Mouse (Mus musculus): ENCODE data around the gene Raf1. TPM values are rescaled to one million over a fixed set of nuclear protein-coding genes. Genes with fewer than 3 reads are reported as not detected.
"Not testable (repeated sequence)": the region's sequence is repeated elsewhere in the genome, so short reads cannot be mapped to it uniquely, and the experiment has no call there.

Gene Raf1
- total and polyA plus RNA-seq, 3 experiments: 91.7 to 133 (median 101) TPM

DNA sequence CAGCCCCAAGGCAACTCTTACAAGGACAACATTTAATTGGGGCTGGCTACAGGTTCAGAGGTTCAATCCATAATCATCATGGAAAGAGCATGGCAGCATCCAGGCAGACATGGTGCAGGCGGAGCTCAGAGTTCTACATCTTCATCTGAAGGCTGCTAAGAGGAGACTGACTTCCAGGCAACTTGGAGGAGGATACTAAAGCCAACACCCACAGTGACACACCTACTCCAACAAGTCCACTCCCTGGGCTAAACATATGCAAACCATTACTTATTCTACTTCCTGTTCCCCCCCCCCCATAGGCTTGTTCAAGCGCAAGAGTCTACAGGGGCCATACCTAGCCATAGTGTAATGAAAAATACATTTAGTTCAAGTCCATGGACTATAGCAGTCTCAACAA, 7.8 kb upstream of the Raf1 start:
- no peak for DNase-seq

DNA sequence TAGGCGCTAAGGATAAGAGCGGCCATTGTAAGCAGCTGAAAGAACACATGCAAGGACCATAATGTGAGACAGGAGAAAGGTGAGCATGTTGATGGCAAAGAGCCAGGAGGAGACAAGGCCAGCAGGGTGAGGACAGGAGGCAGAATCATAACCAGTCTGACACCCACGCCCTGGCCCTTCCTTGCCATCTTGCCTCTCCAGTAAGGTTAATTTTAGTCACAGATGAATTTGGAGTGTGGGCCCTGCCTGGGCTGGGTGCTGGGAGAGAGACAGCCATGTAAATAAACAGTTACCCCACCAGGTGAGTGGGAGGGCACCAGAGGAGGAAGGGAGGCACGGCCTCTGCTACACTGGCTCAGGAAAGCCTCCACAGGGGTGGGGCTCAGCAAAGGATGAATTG, 4.6 kb upstream of the Raf1 start:
- no peak for DNase-seq

DNA sequence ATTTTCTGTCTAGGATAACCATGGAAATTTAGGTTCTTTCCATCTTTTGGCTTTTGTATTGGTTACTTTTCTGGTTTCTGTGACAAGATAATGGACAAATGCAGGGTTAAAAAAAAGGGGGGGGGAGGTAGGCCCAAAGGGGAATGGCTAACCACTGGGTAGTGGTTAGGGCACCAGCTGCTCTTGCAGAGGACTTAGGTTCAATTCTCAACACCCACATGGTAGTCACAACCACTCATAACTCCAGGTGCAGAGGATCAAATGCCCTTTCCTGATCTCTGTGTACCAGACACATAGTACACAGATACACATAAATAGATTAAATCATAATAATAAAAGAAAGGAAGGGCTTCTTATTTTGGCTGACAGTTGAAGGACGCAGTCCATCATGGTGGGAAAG, 1.6 kb upstream of the Raf1 start:
- DNase-seq: no peak

DNA sequence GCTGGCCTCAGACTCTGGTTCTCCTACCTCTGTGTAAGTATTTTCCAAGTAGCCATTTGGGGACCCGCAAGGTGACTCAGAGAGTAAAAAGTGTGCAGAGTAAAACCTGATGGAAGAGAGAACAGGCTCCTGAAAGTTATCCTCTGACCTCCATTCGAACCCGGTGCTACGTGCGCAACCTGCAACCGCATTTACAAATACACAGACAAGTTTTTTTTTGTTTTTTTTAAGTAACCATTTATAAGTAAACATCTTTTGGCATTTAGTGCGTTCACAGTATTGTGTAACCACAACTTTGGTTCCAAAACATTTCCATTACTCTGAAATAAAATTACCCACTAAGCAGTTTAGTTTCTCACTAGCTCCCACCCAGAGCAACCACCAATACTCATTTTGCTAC, 1.0 kb upstream of the Raf1 start:
- DNase-seq: no peak

DNA sequence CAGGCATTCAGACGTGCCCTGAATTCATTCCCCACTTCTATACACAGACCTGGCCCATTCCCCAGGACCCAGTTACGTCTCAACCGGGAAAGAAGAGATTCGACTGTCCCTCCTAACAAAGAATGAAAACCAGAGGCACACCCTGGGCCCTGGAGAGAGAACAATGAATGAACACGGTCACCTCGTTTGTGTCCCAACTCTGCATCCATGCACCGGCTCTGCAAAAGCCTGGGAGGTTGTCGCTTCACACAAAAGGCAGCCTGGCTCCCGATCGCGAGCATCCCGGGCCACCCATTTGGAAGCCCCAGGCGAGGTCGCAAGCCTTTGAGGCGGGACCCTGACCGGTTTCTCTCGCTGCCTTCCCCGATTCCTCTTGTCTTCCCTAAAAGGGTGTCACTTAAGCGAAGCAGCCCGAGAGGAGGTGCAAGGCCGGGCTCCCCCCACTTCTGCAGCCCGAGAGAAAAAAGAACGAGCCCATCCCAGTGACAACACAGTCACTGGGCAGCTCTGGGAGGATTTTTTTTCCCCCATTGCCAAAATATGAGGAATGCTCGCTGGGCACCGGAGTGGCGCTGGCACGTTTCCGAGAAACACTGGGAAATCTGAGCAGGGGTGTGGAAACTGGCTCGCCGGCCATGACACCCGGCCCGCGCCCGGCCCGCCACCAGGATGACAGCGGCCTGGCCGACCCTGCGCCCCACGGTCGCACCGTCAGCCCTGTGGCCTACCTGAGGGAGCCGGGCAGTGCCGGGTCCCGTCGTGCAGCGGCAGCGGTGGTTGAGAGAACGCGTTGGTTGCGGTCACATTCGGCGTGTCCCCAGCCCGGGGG, 713 bp downstream of the Raf1 start:
- DNase-seq: peak; percentile 89

DNA sequence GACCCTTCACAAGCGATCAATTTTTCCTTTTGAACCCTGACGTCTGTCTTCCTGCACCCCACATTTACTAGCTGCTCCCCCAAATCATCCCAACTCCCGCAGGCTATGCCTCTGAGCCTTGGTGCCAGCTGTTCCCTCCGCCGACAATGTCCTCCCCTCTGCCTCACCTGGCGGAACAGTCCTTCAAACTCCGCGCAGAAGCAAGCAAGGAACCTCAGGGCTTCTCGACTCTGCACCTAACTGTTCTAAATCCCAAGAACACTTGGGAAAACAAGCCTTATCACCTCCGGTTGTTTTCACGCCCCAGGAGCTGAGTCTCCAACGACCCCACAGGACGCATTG, 1.3 kb downstream of the Raf1 start:
- peak; percentile 46 for DNase-seq

DNA sequence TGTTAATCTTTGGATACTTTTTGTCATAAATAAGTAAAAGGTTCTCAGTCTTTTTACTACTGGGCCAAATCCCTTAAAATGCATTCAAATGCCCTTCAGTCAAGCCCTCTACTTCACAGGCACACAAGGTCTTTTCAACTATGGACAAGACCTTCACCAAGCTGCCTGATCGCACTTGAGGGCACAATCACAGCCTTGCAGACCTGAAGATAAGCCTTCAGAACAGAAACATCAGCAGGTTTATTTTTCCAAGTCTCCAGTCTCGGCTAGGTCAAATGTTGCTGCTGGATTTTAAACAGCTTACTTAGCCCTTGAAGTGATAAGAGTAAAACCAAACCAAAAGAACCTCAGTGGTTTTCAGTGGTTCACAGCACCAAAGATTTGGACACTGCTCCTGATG, 2.1 kb downstream of the Raf1 start:
- peak; percentile 36 for DNase-seq

DNA sequence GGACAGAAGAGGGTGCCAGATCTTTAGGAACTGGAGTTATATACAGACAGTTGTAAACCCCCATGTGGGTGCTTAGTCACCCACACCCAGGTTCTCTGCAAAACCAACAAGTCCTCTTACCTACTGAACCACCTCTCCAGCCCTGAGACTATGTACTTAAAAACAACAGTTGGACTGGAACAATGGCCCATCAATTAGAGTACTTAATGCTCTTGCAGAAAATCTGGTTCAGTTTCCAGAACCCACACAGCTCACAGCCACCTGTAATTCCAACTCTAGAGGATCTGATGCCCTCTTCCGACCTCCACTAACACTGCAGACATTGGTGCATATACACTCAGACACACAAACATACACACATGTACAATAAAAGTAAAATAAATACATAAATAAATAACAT, 3.7 kb downstream of the Raf1 start:
- no peak for DNase-seq

DNA sequence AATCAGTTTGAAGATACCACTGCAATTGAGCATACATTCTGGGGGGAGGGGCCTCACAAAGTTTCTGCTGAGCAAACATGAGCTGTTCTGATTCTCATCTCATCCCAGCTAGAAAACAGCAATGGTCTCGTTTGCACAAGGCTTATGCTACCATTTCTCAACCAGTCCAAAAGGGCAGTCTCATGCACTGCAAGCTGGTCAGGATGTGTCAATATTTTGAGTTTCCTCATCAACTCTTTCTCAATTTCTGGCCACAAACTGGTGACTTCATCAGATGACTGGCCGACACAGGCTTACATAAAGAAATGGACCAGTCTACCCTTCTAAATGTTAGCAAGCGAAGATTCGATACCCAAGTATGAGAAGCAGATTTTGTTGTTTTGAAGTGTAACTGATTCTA, 9.8 kb downstream of the Raf1 start:
- peak; percentile 81 for DNase-seq

DNA sequence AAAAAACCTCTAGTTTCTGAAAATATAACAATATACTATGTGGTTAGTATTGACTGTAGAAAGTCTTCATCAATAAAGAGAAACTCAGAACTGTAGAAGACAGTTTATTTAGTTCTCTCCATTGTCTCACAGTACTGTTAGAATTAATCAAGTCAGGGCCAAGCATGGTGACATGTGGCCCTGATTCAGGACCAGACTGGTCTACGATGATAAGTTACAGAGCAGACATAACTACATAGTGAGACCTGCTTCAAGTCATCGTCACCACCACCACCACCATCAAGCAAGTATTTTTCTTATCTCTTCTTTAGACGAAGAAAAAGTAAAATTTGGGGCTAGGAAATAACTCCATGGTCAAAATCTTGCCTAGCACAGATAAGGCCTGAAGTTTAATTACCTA, 12.2 kb downstream of the Raf1 start:
- peak; percentile 42 for DNase-seq

DNA sequence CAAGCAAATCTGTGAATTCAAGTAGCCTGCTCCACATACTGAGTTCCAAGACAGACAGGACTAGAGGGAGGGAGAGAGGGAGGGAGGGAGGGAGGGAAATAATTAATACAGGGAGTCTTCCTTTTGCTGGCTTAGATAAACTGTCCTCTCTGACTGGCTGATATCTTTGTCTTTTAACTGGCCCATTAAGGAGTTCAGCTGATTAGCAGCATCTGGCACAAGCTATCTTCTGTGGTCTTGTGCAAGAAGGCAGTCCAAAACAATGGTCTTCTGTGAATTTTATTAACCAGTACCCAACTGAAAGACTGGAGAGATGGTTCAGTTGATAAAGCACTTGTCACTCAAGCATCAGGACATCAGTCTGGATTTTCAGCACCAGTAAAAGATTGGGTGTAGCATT, 17.6 kb downstream of the Raf1 start:
- DNase-seq: no peak

DNA sequence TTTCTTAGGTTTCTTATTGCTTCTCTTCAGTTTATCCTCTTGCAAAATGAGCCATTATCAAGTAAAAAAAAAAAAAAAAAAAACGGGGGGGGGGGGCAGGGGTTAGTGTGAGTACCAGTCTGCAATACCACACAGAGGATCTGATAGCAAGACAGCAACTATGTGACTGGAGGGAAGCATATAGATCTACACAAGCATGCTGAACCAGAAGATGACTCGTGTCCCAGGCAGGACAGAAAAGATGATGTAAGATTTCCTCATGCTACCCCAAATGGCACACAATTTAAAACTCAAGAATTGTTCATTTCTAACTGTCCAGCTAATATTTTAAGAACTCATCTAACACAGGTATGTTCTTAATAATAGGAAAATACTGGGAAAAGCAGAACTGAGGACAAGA, 22.5 kb downstream of the Raf1 start:
- DNase-seq: no peak

DNA sequence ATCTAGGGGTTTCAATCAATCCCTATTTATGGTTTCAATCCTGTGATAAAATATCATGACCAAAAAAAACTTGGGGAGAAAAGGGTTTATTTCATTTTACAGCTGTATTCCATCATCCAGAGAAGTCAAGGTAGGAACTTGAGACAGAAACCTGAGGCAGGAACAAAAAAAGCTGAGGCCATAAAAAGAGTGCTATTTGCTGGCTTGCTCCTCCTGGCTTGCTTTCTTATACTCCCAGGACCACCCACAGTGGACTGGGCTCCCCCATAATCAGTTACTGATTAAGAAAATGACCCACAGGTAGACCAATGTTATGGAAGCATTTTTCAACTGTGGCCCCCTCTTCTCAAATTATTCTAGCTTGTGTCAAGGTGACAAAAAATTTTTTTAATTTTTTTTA, 24.7 kb downstream of the Raf1 start:
- DNase-seq: no peak

DNA sequence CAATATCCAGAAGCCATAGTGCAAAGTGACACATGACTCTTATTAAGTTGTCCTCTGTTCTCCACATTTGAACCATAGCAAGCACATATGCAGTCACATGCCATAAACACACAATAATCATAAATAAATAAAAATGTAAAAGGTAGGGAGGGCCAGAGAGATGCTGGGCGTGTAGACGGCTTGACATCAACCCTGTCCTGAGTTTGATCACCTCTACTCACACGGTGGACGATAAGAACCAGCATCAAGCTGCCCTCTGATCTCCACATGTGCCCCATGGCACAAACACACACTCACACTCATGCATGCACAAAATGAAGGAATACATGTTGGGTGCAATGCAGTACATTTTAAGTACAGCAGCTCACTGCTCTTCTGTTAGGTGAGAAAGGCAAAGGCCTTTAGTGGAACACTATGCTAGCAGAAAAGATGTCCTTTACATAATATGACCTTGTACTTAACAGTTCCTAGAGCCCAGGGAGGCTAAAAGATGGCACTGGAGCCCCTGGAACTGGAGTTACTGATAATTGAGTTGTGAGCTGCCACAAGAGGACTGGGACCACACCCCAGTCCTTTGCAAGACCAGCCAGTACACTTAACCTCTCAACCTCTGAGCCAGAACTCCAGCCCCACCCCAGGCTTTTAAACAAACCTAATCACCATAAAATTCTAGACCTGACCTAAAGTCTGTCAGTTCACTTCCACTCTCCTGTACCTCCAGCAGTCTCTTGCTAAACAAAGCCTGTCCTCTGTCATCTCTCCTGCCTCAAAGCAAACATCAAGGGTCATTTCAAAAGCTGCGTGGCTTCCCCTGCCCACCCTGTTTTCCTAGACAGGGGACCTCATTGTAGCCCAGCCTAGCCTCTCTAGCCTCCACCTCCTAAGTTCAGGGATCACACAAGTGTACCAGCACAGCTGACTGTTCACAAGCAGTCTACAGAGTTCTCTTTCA, 25.7 kb downstream of the Raf1 start:
- DNase-seq: no peak

DNA sequence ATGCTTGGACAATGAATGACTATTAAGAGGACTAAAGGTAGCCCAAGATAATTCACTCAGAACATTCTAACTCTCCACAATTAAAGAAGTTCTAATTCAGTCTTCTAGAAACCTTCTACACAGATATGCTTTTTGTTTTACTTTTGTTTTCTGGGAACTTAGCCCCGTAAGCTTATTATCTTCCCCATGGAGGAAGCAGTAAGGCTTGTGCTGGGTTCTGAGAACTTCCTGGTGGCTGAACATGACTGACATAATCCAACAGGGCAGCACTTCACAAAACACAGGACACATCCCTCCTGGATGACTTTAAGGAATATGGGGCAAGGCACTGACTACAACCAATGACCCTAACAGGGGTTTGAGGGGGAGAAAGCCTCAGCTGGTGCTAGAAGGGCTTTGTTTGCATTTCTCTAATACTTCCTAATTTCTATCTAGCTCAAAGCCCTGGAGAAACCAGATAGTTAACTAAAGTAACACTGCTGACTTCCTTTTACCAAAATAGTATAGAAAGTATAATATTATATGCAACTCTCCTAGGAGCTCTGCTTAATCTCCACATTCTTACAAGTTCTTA, 26.6 kb downstream of the Raf1 start:
- DNase-seq: no peak

DNA sequence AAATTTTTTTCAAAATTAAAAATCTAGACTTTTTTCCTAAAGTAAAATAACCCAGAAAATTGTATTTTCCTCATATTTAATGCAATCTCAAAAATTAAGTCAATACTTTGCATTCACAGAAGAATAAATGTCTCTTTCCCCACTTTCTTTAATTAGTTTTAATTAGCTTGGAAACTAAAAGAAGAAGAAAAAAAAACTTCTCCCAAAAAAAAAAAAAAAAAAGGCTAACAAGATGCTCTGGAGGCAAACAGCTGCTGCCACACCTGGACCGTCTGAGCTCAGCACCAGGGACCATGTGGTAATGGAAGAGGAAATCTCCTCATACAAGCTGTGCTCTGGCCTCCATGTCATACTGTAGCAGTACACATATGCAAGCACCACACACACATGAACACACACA, 33.1 kb downstream of the Raf1 start:
- no peak for DNase-seq

DNA sequence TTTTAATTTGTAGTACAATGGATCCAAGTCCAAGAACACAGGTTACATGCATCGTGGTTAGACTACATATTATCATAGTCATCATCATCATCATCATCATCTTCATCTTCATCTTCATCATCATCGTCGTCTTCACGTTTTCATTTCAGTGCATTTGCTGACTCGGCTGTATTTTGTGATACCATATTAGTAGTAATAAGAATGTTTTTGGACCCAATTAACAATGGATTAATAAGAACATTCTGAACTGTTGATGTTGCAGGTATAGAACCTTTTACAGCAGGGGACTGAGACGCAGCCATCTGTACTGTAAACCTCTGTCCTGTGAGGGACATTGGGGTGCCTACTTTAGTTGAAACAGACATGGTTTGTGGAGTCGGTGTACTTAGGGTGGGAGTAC, 38.2 kb downstream of the Raf1 start:
- not testable (repeated sequence) for DNase-seq

DNA sequence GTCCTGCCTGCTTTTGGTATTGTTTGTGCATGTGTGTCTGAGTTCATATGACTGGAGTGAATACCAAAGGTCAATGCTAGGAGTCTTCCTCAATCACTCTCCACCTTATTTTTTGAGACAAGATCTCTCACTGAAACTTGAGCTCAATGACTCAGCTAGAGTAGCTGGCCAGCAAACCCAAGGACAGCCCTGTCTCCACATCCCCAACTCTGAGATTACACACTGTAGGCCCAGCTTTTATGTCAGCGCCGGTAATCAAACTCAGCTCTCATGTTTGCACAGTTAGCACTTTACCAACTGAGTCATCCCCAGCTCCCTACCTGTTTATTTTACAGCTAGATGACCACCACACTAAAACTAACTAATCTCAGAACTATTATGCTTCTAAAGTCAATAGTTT, 42.4 kb downstream of the Raf1 start:
- DNase-seq: peak; percentile 59

DNA sequence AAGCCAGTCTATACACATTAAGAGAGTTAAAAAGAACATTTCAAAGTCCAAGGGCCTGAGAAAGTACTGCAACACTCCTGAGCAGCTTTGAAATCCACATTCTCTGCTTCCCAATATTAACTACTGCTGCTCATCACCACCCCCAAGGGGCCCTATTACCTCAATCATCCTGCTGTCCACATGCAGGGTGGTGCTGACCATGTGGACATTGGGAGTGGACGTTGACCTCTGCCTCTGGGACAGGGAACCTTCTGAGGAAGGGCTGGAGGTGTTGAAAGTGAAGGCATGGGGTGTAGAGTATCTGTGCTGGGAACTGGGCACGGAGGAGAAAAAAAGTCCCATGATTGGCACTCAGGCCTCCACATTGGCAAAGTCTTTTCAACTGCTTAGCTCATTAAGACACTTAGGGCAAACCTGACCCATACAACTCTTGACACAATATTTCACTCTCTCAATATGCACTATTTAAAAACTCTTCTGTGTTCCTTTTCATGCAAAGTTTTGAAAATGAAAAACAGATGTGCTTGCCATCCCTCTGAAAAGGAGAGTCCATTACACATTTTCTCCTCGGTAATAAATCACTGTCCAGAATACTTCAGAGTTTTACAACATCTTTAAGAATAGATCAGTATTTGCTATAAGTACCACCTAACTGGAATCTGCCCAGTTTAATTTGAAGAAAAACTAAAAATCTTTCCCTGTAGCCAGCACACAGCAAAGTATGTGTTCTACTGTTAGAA, 45.2 kb downstream of the Raf1 start:
- no peak for DNase-seq

DNA sequence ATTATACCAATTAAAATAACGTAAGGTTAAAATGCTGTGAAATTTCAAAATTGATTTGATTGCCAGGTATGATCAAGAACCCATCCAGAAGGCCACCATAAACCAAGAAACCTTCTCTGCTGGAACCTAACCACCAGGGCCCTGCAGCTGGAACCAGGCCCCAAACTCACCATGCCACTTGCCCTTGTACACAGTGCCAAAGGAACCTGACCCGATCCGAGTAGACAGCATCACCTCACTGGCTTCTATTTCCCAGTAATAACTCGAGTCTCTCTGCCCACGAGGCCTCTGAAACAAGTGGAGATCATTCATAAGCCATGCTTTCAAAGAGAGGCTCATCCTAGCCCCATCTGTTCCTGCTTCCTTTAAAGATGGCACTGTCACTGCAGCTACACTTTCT, 50.3 kb downstream of the Raf1 start:
- no peak for DNase-seq

DNA sequence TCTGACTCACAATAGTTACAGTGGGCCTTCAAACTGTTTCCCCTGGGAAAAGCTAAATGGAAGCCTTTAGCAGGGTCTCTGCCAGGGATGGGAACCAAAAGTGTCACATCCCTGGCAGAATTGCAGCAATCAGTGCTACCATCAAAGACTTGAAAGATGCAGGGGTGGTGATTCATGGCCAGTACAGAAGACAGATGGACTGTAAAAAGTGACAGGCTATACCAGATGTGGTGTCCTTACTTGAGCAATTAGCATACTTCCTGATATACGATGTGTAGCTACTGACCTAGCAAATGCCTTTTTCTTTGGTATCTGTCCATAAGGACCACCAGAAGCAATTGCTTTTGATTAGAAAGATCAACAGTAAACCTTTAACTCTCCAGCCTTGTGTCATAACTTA, 55.5 kb downstream of the Raf1 start:
- no peak for DNase-seq

DNA sequence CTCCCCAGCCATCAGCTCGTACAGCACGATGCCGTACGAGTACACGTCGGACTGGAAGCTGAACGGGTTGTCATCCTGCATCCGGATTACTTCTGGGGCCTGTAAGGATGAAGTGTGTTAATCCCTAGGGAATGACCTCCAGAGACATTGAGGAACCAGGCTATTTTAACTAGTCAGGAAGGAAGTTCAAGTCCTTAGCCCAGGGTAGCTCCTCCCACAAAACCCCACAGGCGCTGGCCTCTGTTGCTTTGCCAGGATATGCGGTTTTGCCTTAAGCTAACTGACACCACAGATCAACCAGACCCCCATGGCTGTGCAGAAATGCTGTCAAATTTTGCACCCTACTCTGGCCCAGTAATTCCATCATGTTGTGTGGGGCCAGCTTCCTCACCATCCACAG, 56.6 kb downstream of the Raf1 start:
- DNase-seq: peak; percentile 38

Data from adrenal gland, adult 2 months (tissue).